Mouse (Mus musculus) heart, embryonic 12.5 days (tissue): Measurements from ENCODE around the gene Cbx6. TPM values are rescaled to one million over a fixed set of nuclear protein-coding genes. Genes with fewer than 3 reads are reported as not detected.

ENCODE experiments used
- ATAC-seq: fragments of 200-750 bp; cut with Nextera tagmentation; 2 replicates; pipeline ENCODE4 v1.8.0; 2017; ENCODE audit warnings: moderate TSS enrichment, moderate library complexity; ENCODE audit not compliant: insufficient number of reproducible peaks, low FRiP score
- H3K27ac ChIP-seq: fragments of 300-500 bp; sonication (generic); 2 replicates; pipeline ENCODE4 v1.5.1; 2016; ENCODE audit warnings: mild to moderate bottlenecking, moderate library complexity; ENCODE audit not compliant: poor library complexity, severe bottlenecking
- H3K27me3 ChIP-seq: fragments of 300-500 bp; sonication (generic); replicated peaks from 2 replicates; pipeline ENCODE4 v1.6.1; 2016; ENCODE audit warnings: mild to moderate bottlenecking, moderate library complexity
- H3K36me3 ChIP-seq: fragments of 300-500 bp; sonication (generic); 2 replicates; pipeline ENCODE4 v1.6.1; 2016; ENCODE audit warnings: mild to moderate bottlenecking, moderate library complexity
- H3K4me1 ChIP-seq: fragments of 300-500 bp; sonication (generic); replicated peaks from 2 replicates; pipeline ENCODE4 v1.6.1; 2016; ENCODE audit warnings: mild to moderate bottlenecking
- H3K4me2 ChIP-seq: fragments of 300-500 bp; sonication (generic); 2 replicates; pipeline ENCODE4 v1.6.1; 2016; ENCODE audit warnings: mild to moderate bottlenecking, moderate library complexity
- H3K4me3 ChIP-seq: fragments of 300-500 bp; sonication (generic); 2 replicates; pipeline ENCODE4 v1.5.1; 2016; ENCODE audit warnings: mild to moderate bottlenecking
- H3K9ac ChIP-seq: fragments of 300-500 bp; sonication (generic); 2 replicates; pipeline ENCODE4 v1.6.1; 2016; ENCODE audit warnings: mild to moderate bottlenecking, moderate library complexity
- H3K9me3 ChIP-seq: fragments of 300-500 bp; sonication (generic); replicated peaks from 2 replicates; pipeline ENCODE4 v1.6.1; 2016; ENCODE audit warnings: mild to moderate bottlenecking, moderate library complexity
- WGBS: fragments of 180-500 bp; shearing (Covaris S2); methylation state at CpG from one replicate; pipeline ENCODE4 v1.1.7; 2016; 5-methylcytosine and 5-hydroxymethylcytosine counted together
- polyA plus RNA-seq: library from polyadenylated mRNA; unstranded; fragments of >200 nt; fragmentation: Nextera tagmentation; extraction: Ambion mirVana; gene quantifications from 2 replicates; pipeline ENCODE4 v1.2.1, GENCODE M21; 2016

Gene Cbx6
- polyA plus RNA-seq, 1 experiment from 2014 or later, result 38.0 TPM

- ATAC-seq, result no peak
- Histone ChIP-seq H3K27me3 (no peaks in the 10 kb centered on the region), H3K36me3 (peaks cover 42% of the 10 kb centered on the region), H3K4me1 (peaks cover 51% of the 10 kb centered on the region), H3K4me3 (no peak overlapping the region), H3K9ac (no peak overlapping the region), H3K4me2 (no peak overlapping the region), H3K9me3 (no peaks in the 10 kb centered on the region), H3K27ac (no peak overlapping the region)
- 85% methylated on average over 5 of the region's 5 CpGs for WGBS
These were observed 5.1 kb downstream of the Cbx6 start for GRCm38 (mm10) chr15:79829431-79829830.

- 49% methylated on average over 46 of the region's 46 CpGs for WGBS
- no peak overlapping the region for H3K9ac ChIP-seq
These were observed 6.0 kb downstream of the Cbx6 start for GRCm38 (mm10) chr15:79828366-79829035.

DNA sequence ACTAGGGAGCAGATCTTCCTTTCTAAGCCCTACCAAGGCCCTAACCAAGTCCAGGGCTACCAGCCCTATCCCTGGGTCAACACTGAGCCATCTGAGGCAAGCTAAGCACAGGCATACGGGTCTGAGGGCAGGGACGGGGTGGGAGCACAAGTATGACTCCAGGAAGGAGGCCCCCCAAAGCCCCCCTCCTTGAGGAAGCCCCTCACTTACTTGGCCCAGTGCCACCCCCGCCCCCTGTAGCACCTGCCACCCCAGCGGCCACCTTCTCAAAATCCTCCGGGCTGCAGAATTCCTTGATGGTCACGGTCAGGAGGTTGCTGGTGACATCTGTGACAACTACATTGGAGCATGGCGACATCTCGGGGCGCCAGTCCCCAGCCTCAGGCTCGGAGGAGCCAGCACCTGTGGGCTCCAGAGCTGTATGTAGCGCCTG is 6.7 kb downstream of the Cbx6 start:
- Histone ChIP-seq H3K9ac (no peak overlapping the region), H3K9me3 (no peaks in the 10 kb centered on the region), H3K4me3 (no peak overlapping the region), H3K36me3 (peaks cover 49% of the 10 kb centered on the region), H3K4me1 (peaks cover 51% of the 10 kb centered on the region), H3K4me2 (no peak overlapping the region), H3K27me3 (no peaks in the 10 kb centered on the region), H3K27ac (no peak overlapping the region)
- WGBS, result 82% methylated on average over 11 of the region's 11 CpGs
- ATAC-seq, result no peak

More at GRCm38 (mm10) chr15:79828366-79829035, 6.0 kb downstream of the Cbx6 start:
- no peak overlapping the region for H3K27ac ChIP-seq
- 0 out of 2 replicates have a peak, but pooled peaks have one; percentile 19 for ATAC-seq
- no peaks in the 10 kb centered on the region for H3K9me3 ChIP-seq
- peaks cover 51% of the 10 kb centered on the region for H3K4me1 ChIP-seq
- H3K27me3 ChIP-seq, result no peaks in the 10 kb centered on the region
- H3K4me3 ChIP-seq, result 0 out of 2 replicates have a peak overlapping the region, but pooled peaks have one; percentile 9
- peaks cover 42% of the 10 kb centered on the region for H3K36me3 ChIP-seq
- peak overlapping the region; percentile 46 for H3K4me2 ChIP-seq

DNA sequence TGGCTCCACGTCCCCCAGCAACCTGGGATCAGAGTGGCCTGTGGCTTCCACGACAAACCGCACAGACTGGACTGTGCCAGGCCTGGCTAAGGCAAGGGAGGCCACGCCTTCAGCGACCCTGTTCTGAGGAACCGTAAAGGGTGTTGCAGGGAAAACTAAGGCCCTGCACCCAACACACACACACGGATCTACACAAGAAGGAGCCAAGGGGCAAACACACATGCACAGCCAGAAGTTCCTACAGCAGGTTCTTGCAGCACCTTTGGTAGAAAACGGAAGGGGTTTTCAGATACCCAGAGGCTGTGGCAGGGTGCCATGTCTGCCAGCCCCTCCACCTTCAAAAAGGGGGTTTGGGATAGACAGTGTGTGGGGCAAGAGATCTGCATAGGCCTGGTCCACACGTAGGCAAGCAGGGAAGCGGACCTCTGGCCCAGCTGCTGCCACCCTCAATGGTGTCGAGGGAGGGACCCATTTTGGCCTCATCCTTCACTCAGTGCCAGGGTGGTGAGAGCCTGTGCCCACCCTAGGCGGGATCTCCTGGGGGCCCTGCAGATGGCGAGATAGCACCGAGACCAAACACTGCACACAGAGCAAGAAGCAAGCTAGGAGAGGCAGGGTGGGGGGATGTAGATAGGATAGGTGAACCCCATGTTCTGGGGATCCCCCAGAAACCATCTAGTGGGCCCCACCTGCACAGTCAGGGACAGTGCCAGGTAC is 7.3 kb downstream of the Cbx6 start:
- ATAC-seq, result no peak

DNA sequence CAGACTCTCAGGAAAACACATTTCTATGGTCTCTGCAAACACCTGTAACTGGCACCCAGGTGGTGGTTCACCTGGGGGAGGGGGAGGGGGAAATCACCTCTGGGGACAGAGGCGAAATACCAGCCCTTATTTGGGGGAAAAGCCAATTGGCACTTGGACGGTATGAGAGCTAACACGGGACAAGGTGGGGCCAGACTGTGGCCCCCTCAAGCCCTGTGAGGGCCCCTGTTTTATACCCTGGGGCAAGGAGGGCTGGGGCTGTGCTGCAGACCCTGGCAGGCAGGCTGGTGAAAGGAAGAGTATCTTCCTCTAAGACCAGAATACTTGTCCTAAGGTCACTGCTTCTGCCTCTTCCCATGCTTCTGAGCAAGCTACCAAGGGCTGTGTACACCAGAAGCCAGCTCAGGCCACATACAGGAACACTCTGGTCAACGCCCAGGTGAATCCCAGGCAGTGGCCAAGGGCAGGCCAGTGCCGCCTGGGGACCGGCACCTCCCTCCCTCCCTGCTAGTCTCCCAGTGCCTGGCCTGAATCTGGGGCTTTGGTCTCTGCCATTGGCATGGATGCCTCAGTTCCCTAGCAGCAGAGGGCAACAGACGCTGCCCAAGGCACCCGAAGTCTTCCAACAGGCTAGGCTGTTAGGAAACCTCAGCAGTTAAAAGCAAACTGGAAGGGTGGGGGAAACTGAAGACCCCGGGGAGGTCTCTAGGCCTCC is 8.1 kb downstream of the Cbx6 start:
- H3K27ac ChIP-seq, result no peak overlapping the region
- H3K9ac ChIP-seq, result no peak overlapping the region
- no peak for ATAC-seq
- H3K36me3 ChIP-seq, result peaks cover 43% of the 10 kb centered on the region
- H3K4me3 ChIP-seq, result no peak overlapping the region
- no peaks in the 10 kb centered on the region for H3K27me3 ChIP-seq
- H3K4me2 ChIP-seq, result no peak overlapping the region
- H3K9me3 ChIP-seq, result no peaks in the 10 kb centered on the region
- H3K4me1 ChIP-seq, result peaks cover 48% of the 10 kb centered on the region
- WGBS, result 80% methylated on average over 9 of the region's 9 CpGs

More for the DNA sequence above, 7.3 kb downstream of the Cbx6 start:
- peaks cover 48% of the 10 kb centered on the region for H3K36me3 ChIP-seq
- no peak overlapping the region for H3K4me2 ChIP-seq
- H3K9me3 ChIP-seq, result no peaks in the 10 kb centered on the region
- H3K27me3 ChIP-seq, result no peaks in the 10 kb centered on the region
- WGBS, result 84% methylated on average over 14 of the region's 14 CpGs
- no peak overlapping the region for H3K27ac ChIP-seq
- H3K4me1 ChIP-seq, result peaks cover 51% of the 10 kb centered on the region
- H3K9ac ChIP-seq, result no peak overlapping the region
- no peak overlapping the region for H3K4me3 ChIP-seq

DNA sequence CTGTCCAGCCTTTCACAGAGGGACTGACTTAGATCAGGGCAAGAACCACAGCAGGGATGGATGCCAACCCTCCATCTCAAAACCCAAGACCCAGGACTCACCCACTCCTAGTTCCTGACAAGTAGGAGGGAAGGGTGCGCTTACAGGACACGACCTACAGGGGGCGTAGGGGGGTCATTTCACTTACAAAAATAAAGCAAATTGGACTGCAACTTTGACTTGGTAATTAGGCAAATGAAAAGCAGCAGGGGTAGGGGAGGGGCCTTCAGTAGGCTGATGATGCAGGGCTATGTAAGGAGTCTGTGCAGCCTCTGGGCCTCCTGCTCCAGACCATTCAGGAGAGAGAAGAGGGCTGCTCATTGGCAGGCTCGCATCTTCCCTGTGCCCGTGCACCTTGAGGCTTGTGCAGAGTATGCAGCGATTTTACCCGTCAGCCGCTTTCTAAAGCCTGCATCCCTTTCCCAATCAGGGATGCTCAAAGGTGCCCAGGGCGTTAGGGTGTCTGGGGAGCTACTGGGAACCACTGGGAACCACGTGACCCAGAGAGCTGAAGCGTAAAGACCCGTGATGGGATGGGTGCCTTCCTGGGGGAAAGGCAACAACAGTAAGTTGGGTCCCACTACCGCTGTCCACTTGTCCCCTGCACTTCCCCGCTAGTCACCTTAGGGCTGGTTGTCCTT is 9.2 kb downstream of the Cbx6 start:
- Histone ChIP-seq H3K9me3 (no peaks in the 10 kb centered on the region), H3K27me3 (no peaks in the 10 kb centered on the region), H3K27ac (no peak overlapping the region), H3K4me1 (peaks cover 44% of the 10 kb centered on the region), H3K36me3 (peaks cover 41% of the 10 kb centered on the region), H3K4me3 (no peak overlapping the region), H3K4me2 (no peak overlapping the region), H3K9ac (no peak overlapping the region; the same call in 1 of the 2 replicates)
- no peak for ATAC-seq
- 57% methylated on average over 14 of the region's 14 CpGs for WGBS

GRCm38 (mm10) chr15:79823588-79824280 is 10.8 kb downstream of the Cbx6 start:
- Histone ChIP-seq H3K4me2 (no peak overlapping the region), H3K27ac (no peak overlapping the region), H3K4me1 (peaks cover 37% of the 10 kb centered on the region), H3K9me3 (no peaks in the 10 kb centered on the region), H3K36me3 (peaks cover 39% of the 10 kb centered on the region), H3K9ac (no peak overlapping the region), H3K27me3 (no peaks in the 10 kb centered on the region), H3K4me3 (no peak overlapping the region)
- no peak for ATAC-seq
- 58% methylated on average over 19 of the region's 19 CpGs for WGBS

DNA sequence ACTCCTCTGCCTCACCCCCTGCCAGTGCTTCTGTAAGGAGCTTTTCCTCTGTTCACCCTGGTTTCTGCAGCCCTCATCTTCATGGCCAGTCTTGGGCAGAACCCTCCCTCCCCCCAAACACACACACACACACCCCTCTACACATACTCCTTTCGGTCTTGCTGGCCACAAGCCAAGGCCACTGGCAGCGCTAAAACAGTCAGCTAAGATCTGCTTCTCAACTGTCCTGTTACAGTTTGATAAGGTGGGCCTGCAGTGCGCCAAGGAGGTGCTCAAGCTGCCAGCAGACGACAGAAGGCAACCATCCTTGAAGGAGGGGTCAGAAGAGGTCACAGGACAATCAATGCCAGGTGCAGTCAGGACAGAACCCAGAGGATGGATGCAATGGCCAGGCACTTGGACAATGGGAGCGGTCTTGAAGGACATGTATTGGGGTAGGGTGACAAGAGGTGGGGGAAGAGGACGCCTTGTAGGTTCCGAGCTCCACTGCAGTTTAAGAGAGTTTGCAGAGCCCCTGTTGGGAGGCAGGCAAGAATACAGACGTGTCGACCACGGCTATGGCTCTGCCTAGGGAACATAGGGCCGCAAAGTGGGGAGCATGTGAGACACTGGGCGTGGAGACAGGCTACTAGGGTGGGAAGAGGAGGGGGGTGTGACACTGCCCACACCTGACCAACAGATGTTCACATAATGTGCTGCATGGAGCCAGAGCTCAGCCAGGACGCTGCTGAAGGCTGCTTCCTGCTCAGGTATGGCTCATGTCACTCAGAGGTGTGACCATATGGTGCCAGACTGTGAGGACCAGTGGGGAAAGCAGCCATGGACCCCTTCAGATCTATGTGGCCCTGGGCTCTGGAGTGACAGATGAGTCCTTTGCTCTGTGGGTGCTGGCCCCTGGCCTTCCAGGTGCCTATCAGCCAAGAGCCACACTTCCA is 12.0 kb downstream of the Cbx6 start:
- H3K9ac ChIP-seq, result no peak overlapping the region
- no peak for ATAC-seq
- H3K4me1 ChIP-seq, result peaks cover 27% of the 10 kb centered on the region

GRCm38 (mm10) chr15:79818325-79818724 is 16.2 kb downstream of the Cbx6 start:
- whole genome bisulfite sequencing, result 78% methylated on average over 4 of the region's 4 CpGs
- Histone ChIP-seq H3K9ac (no peak overlapping the region), H3K4me3 (no peak overlapping the region), H3K4me1 (peaks cover 13% of the 10 kb centered on the region), H3K9me3 (peaks cover 4% of the 10 kb centered on the region), H3K36me3 (peaks cover 8% of the 10 kb centered on the region), H3K4me2 (no peak overlapping the region), H3K27me3 (peaks cover 11% of the 10 kb centered on the region; the same call in 1 of the 2 replicates), H3K27ac (no peak overlapping the region)
- ATAC-seq, result no peak

More for the DNA sequence above, 12.0 kb downstream of the Cbx6 start:
- Histone ChIP-seq H3K27me3 (no peaks in the 10 kb centered on the region), H3K9me3 (peaks cover 4% of the 10 kb centered on the region), H3K27ac (no peak overlapping the region), H3K4me3 (no peak overlapping the region), H3K4me2 (no peak overlapping the region), H3K36me3 (peaks cover 27% of the 10 kb centered on the region)
- WGBS, result 47% methylated on average over 13 of the region's 13 CpGs
